Mouse (Mus musculus): ENCODE measurements around the gene Gjb5.

Gjb5 gene

GRCm38 (mm10) chr4:127311561-127311960, 46.4 kb downstream of the Gjb5 start:
- no peak for DNase-seq (ENCODE audit: low read depth, low spot score)

- DNase-seq (ENCODE audit: low read depth, low spot score), result no peak
Measured at GRCm38 (mm10) chr4:127306915-127307314, 51.1 kb downstream of the Gjb5 start.

All from CD4-positive helper T cell, adult 2 months (primary cell).